Mouse (Mus musculus): ENCODE measurements around the gene Osbpl9. TPM values are rescaled to one million over a fixed set of nuclear protein-coding genes. Genes with fewer than 3 reads are reported as not detected.

The Osbpl9 gene
- polyA plus RNA-seq, 1 experiment from 2014 or later: 92.1 TPM

MicroRNAs encoded within 50 kb of the gene (microRNA counts, 519-probe panel; counts per million panel counts)
- 51.3 counts per million for microRNA mmu-miR-761

Small RNAs within 50 kb of the gene (microRNA-seq; reads per million reads assigned to microRNA genes)
- not detected for gene Mir761

Other genes starting within 250 kb of the Osbpl9 start
- gene Nrd1, start 201.6 kb downstream of the Osbpl9 start, polyA plus RNA-seq (2015; fragmentation: Nextera tagmentation; extraction: Ambion mirVana): 78.7 and 85.0 TPM in 2 replicates
- gene Calr4, start 32.2 kb upstream of the Osbpl9 start, polyA plus RNA-seq (2015; fragmentation: Nextera tagmentation; extraction: Ambion mirVana): 2.1 and 2.2 TPM in 2 replicates
- gene Eps15, start 78.0 kb upstream of the Osbpl9 start, polyA plus RNA-seq (2015; fragmentation: Nextera tagmentation; extraction: Ambion mirVana): 68.8 and 69.1 TPM in 2 replicates
- 0.99 and 1.2 TPM in 2 replicates for gene Ttc39a, start 204.4 kb upstream of the Osbpl9 start, polyA plus RNA-seq (2015; fragmentation: Nextera tagmentation; extraction: Ambion mirVana)